Mouse (Mus musculus) gastrocnemius, adult 2 months (tissue): Measurements from ENCODE around the gene Frmd4b. TPM values are rescaled to one million over a fixed set of nuclear protein-coding genes. Genes with fewer than 3 reads are reported as not detected.
A peak's percentile ranks its signal among the peaks of the same experiment; 100 is the strongest.

ENCODE experiments used
- DNase-seq: peaks from one replicate; pipeline ENCODE4 v3.0.0; 2022
- H3K27ac ChIP-seq: fragments of 200-600 bp; 2 replicates; pipeline ENCODE4 v1.8.1; 2022; ENCODE audit warnings: mild to moderate bottlenecking
- H3K4me3 ChIP-seq: fragments of 200-600 bp; 2 replicates; pipeline ENCODE4 v1.8.1; 2022; ENCODE audit warnings: mild to moderate bottlenecking, moderate library complexity
- CTCF ChIP-seq: fragments of 200-600 bp; IDR thresholded peaks from 2 replicates; pipeline ENCODE4 v1.8.1; 2022; ENCODE audit warnings: antibody characterized with exemption, mild to moderate bottlenecking, moderate library complexity
- intact Hi-C: fragments of 180-260 bp; cut with DNase I; formaldehyde crosslinking; loops from one replicate; pipeline ENCODE4 v1.15.1; 2025
- total RNA-seq, 2 experiments: library from RNA; stranded (reverse); gene quantifications; 2 replicates each; pipeline ENCODE4 v1.2.3; 2021

Frmd4b gene
- total RNA-seq, 2 experiments from 2014 or later, result 6.7 to 7.0 TPM

GRCm38 (mm10) chr6:97303277-97304109 is 313.8 kb downstream of the Frmd4b start:
- Histone ChIP-seq H3K27ac (no peak overlapping the region), H3K4me3 (no peak overlapping the region)
- intact Hi-C loops, result no loop called here
- DNase-seq, result no peak
- TF ChIP-seq CTCF, result no peak

- TF ChIP-seq CTCF, result no peak
- H3K4me3 ChIP-seq, result no peak overlapping the region
- intact Hi-C loops, result no loop called here
- no peak overlapping the region for H3K27ac ChIP-seq
- DNase-seq, result no peak
Measured at GRCm38 (mm10) chr6:97302303-97302702, 315.0 kb downstream of the Frmd4b start.

GRCm38 (mm10) chr6:97300659-97301058 is 316.7 kb downstream of the Frmd4b start:
- TF ChIP-seq CTCF, result no peak
- H3K27ac ChIP-seq, result no peak overlapping the region
- intact Hi-C loops, result no loop called here
- no peak for DNase-seq
- no peak overlapping the region for H3K4me3 ChIP-seq

GRCm38 (mm10) chr6:97300180-97300579 is 317.2 kb downstream of the Frmd4b start:
- intact Hi-C loops, result no loop called here

GRCm38 (mm10) chr6:97297151-97297550 is 320.2 kb downstream of the Frmd4b start:
- no peak for DNase-seq
- H3K4me3 ChIP-seq, result no peak overlapping the region
- no peak for TF ChIP-seq CTCF
- H3K27ac ChIP-seq, result no peak overlapping the region
- intact Hi-C loops, result no loop called here

More at GRCm38 (mm10) chr6:97300180-97300579, 317.2 kb downstream of the Frmd4b start:
- no peak for DNase-seq
- no peak for TF ChIP-seq CTCF
- no peak overlapping the region for H3K27ac ChIP-seq
- no peak overlapping the region for H3K4me3 ChIP-seq

GRCm38 (mm10) chr6:97295866-97296527 is 321.3 kb downstream of the Frmd4b start:
- Histone ChIP-seq H3K4me3 (no peak overlapping the region), H3K27ac (no peak overlapping the region)
- no peak for TF ChIP-seq CTCF
- intact Hi-C loops, result no loop called here
- DNase-seq, result no peak

- H3K27ac ChIP-seq, result no peak overlapping the region
- intact Hi-C loops, result no loop called here
- TF ChIP-seq CTCF, result no peak
- no peak for DNase-seq
- no peak overlapping the region for H3K4me3 ChIP-seq
Measured at GRCm38 (mm10) chr6:97295416-97295815, 321.9 kb downstream of the Frmd4b start.

GRCm38 (mm10) chr6:97293667-97294569 is 323.4 kb downstream of the Frmd4b start:
- intact Hi-C loops, result no loop called here
- H3K27ac ChIP-seq, result no peak overlapping the region
- DNase-seq, result no peak
- no peak overlapping the region for H3K4me3 ChIP-seq
- no peak for TF ChIP-seq CTCF

GRCm38 (mm10) chr6:97292894-97293293 is 324.4 kb downstream of the Frmd4b start:
- Histone ChIP-seq H3K4me3 (no peak overlapping the region), H3K27ac (no peak overlapping the region)
- DNase-seq, result no peak
- intact Hi-C loops, result no loop called here
- TF ChIP-seq CTCF, result no peak

GRCm38 (mm10) chr6:97292096-97292495 is 325.2 kb downstream of the Frmd4b start:
- intact Hi-C loops, result no loop called here
- Histone ChIP-seq H3K27ac (peak overlapping the region; percentile 46), H3K4me3 (no peak overlapping the region)
- no peak for DNase-seq
- TF ChIP-seq CTCF, result no peak

- peak overlapping the region; percentile 41 for H3K4me3 ChIP-seq
- DNase-seq, result peak; percentile 28
- TF ChIP-seq CTCF, result no peak
- peak overlapping the region; percentile 66 for H3K27ac ChIP-seq
- intact Hi-C loops, result no loop called here
Measured at GRCm38 (mm10) chr6:97291159-97291908, 326.0 kb downstream of the Frmd4b start.

GRCm38 (mm10) chr6:97290687-97291086 is 326.7 kb downstream of the Frmd4b start:
- Histone ChIP-seq H3K27ac (peak overlapping the region; percentile 66), H3K4me3 (peak overlapping the region; percentile 41; the same call in 1 of the 2 replicates)
- no peak for TF ChIP-seq CTCF
- intact Hi-C loops, result no loop called here
- DNase-seq, result no peak
